Mouse (Mus musculus): ENCODE data around the gene Gfy. TPM values are rescaled to one million over a fixed set of nuclear protein-coding genes. Genes with fewer than 3 reads are reported as not detected.
"Not testable (repeated sequence)": the region's sequence is repeated elsewhere in the genome, so short reads cannot be mapped to it uniquely, and the experiment has no call there.

Gene Gfy
- total RNA-seq, 2 experiments from 2014 or later, result 0.38 TPM; not detected in 1

GRCm38 (mm10) chr7:45153052-45153451 lies 26.3 kb downstream of the Gfy start:
- intact Hi-C loops (cut with DNase I); DNase-seq: not testable (repeated sequence)

- intact Hi-C loops (cut with DNase I), result no loop called here
- DNase-seq, result no peak
These were observed 28.1 kb downstream of the Gfy start for GRCm38 (mm10) chr7:45151303-45151702.

- intact Hi-C loops (cut with DNase I), result no loop called here
- DNase-seq, result no peak
These were observed 29.0 kb downstream of the Gfy start for GRCm38 (mm10) chr7:45150321-45150720.

GRCm38 (mm10) chr7:45149545-45149944 lies 29.8 kb downstream of the Gfy start:
- no peak for DNase-seq
- intact Hi-C loops (cut with DNase I), result no loop called here

- no peak for DNase-seq
- intact Hi-C loops (cut with DNase I), result no loop called here
These were observed 30.8 kb downstream of the Gfy start for GRCm38 (mm10) chr7:45148534-45149098.

GRCm38 (mm10) chr7:45147899-45148298 lies 31.5 kb downstream of the Gfy start:
- no peak for DNase-seq
- intact Hi-C loops (cut with DNase I), result no loop called here

- no peak for DNase-seq
- intact Hi-C loops (cut with DNase I), result no loop called here
These were observed 32.1 kb downstream of the Gfy start for GRCm38 (mm10) chr7:45147267-45147666.

- no peak for DNase-seq
- intact Hi-C loops (cut with DNase I), result no loop called here
These were observed 33.9 kb downstream of the Gfy start for GRCm38 (mm10) chr7:45145460-45145859.

- intact Hi-C loops (cut with DNase I), result no loop called here
- no peak for DNase-seq
These were observed 34.8 kb downstream of the Gfy start for GRCm38 (mm10) chr7:45144368-45145174.

GRCm38 (mm10) chr7:45141914-45142313 lies 37.5 kb downstream of the Gfy start:
- intact Hi-C loops (cut with DNase I), result no loop called here
- no peak for DNase-seq

GRCm38 (mm10) chr7:45141319-45141718 lies 38.0 kb downstream of the Gfy start:
- intact Hi-C loops (cut with DNase I), result no loop called here
- DNase-seq, result no peak

- intact Hi-C loops (cut with DNase I), result no loop called here
- peak; percentile 69 for DNase-seq
These were observed 39.3 kb downstream of the Gfy start for GRCm38 (mm10) chr7:45139904-45140723.

- DNase-seq, result no peak
- intact Hi-C loops (cut with DNase I), result no loop called here
These were observed 41.0 kb downstream of the Gfy start for GRCm38 (mm10) chr7:45138403-45138802.

GRCm38 (mm10) chr7:45137171-45138006 lies 42.0 kb downstream of the Gfy start:
- no peak for DNase-seq
- intact Hi-C loops (cut with DNase I), result no loop called here

GRCm38 (mm10) chr7:45135993-45136567 lies 43.3 kb downstream of the Gfy start, which contains the start of the genes Gm45713 and Flt3l:
TSS of gene Gm45713 (minus strand) at chr7:45136231.
TSS of gene Flt3l (minus strand) at chr7:45136432.
- peak; percentile 88 for DNase-seq
- intact Hi-C loops (cut with DNase I), result no loop called here

GRCm38 (mm10) chr7:45135370-45135769 lies 44.0 kb downstream of the Gfy start:
- intact Hi-C loops (cut with DNase I), result no loop called here

GRCm38 (mm10) chr7:45134544-45135026 lies 44.8 kb downstream of the Gfy start:
- no peak for DNase-seq
- intact Hi-C loops (cut with DNase I), result no loop called here

More at GRCm38 (mm10) chr7:45135370-45135769, 44.0 kb downstream of the Gfy start:
- DNase-seq, result no peak

- intact Hi-C loops (cut with DNase I), result no loop called here
- DNase-seq, result no peak
These were observed 45.8 kb downstream of the Gfy start for GRCm38 (mm10) chr7:45133446-45134159.

GRCm38 (mm10) chr7:45131850-45132249 lies 47.5 kb downstream of the Gfy start:
- no peak for DNase-seq
- intact Hi-C loops (cut with DNase I), result no loop called here

All from left cerebral cortex, postnatal 4 days (tissue).